Mouse (Mus musculus): ENCODE measurements around the gene Lhfp. TPM values are rescaled to one million over a fixed set of nuclear protein-coding genes. Genes with fewer than 3 reads are reported as not detected.

Lhfp gene
- polyA plus RNA-seq, 1 experiment from 2014 or later = 57.0 TPM

- no peaks in the 10 kb centered on the region for H3K27me3 ChIP-seq (ENCODE audit: insufficient read depth, poor library complexity, severe bottlenecking)
- H3K36me3 ChIP-seq = no peaks in the 10 kb centered on the region
- no peak overlapping the region for H3K4me3 ChIP-seq
- peak; percentile 19 for DNase-seq (ENCODE audit: low spot score)
- H3K9me3 ChIP-seq = no peaks in the 10 kb centered on the region
- H3K27ac ChIP-seq = peak overlapping the region; percentile 85
- WGBS = 40% methylated on average over 10 of the region's 10 CpGs
- H3K4me1 ChIP-seq (replicated peaks) = peaks cover 65% of the 10 kb centered on the region
These were observed 160.3 kb downstream of the Lhfp start for GRCm38 (mm10) chr3:53201670-53202069.

GRCm38 (mm10) chr3:53202184-53202583 lies 160.9 kb downstream of the Lhfp start:
- Histone ChIP-seq H3K9me3 (no peaks in the 10 kb centered on the region), H3K4me3 (no peak overlapping the region), H3K36me3 (no peaks in the 10 kb centered on the region), H3K27ac (peak overlapping the region; percentile 85), H3K4me1 (replicated peaks) (peaks cover 70% of the 10 kb centered on the region), H3K27me3 (ENCODE audit: insufficient read depth, poor library complexity, severe bottlenecking) (no peaks in the 10 kb centered on the region)
- 38% methylated on average over 6 of the region's 6 CpGs for WGBS
- no peak for DNase-seq (ENCODE audit: low spot score)

GRCm38 (mm10) chr3:53202698-53203097 lies 161.4 kb downstream of the Lhfp start:
- DNase-seq (ENCODE audit: low spot score) = no peak
- H3K9me3 ChIP-seq = no peaks in the 10 kb centered on the region
- no peaks in the 10 kb centered on the region for H3K27me3 ChIP-seq (ENCODE audit: insufficient read depth, poor library complexity, severe bottlenecking)
- no peaks in the 10 kb centered on the region for H3K36me3 ChIP-seq
- peak overlapping the region; percentile 85 for H3K27ac ChIP-seq
- WGBS = 91% methylated on average over 3 of the region's 3 CpGs
- no peak overlapping the region for H3K4me3 ChIP-seq
- H3K4me1 ChIP-seq (replicated peaks) = peaks cover 73% of the 10 kb centered on the region

- 67% methylated on average over 5 of the region's 5 CpGs for WGBS
- Histone ChIP-seq H3K36me3 (no peaks in the 10 kb centered on the region), H3K27ac (peak overlapping the region; percentile 85; the same call in 1 of the 2 replicates), H3K4me3 (no peak overlapping the region), H3K27me3 (ENCODE audit: insufficient read depth, poor library complexity, severe bottlenecking) (no peaks in the 10 kb centered on the region), H3K4me1 (replicated peaks) (peaks cover 80% of the 10 kb centered on the region), H3K9me3 (no peaks in the 10 kb centered on the region)
- DNase-seq (ENCODE audit: low spot score) = no peak
These were observed 162.3 kb downstream of the Lhfp start for GRCm38 (mm10) chr3:53203656-53204055.

GRCm38 (mm10) chr3:53204348-53204984 lies 163.1 kb downstream of the Lhfp start:
- H3K9me3 ChIP-seq = no peaks in the 10 kb centered on the region
- no peaks in the 10 kb centered on the region for H3K36me3 ChIP-seq
- DNase-seq (ENCODE audit: low spot score) = no peak
- H3K27me3 ChIP-seq (ENCODE audit: insufficient read depth, poor library complexity, severe bottlenecking) = no peaks in the 10 kb centered on the region
- peaks cover 87% of the 10 kb centered on the region for H3K4me1 ChIP-seq (replicated peaks)
- H3K4me3 ChIP-seq = no peak overlapping the region
- peak overlapping the region; percentile 66 for H3K27ac ChIP-seq
- 79% methylated on average over 7 of the region's 7 CpGs for WGBS

DNA sequence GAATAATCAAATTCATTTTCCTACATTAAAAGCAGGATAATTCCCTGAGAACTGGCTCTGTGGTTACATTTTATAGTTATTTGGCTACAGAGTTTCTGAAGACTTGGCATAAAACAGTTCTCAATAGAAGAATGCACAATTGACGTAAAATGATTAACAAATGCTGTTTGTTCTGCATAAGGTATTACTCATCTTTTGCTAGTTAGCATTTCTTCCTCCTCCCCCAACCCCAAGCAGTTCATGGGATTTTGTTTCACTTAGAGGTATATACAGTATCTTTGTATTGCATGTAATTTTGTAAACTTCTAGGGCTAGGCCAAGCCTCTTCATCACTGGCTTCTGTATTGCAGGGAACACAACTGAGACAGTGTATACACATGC lies 163.6 kb downstream of the Lhfp start:
- H3K36me3 ChIP-seq = no peaks in the 10 kb centered on the region
- peaks cover 93% of the 10 kb centered on the region for H3K4me1 ChIP-seq (replicated peaks)
- no peaks in the 10 kb centered on the region for H3K9me3 ChIP-seq
- DNase-seq (ENCODE audit: low spot score) = no peak
- no peak overlapping the region for H3K4me3 ChIP-seq
- H3K27ac ChIP-seq = peak overlapping the region; percentile 85
- H3K27me3 ChIP-seq (ENCODE audit: insufficient read depth, poor library complexity, severe bottlenecking) = no peaks in the 10 kb centered on the region
- 94% methylated on average over 1 of the region's 1 CpGs for WGBS

DNA sequence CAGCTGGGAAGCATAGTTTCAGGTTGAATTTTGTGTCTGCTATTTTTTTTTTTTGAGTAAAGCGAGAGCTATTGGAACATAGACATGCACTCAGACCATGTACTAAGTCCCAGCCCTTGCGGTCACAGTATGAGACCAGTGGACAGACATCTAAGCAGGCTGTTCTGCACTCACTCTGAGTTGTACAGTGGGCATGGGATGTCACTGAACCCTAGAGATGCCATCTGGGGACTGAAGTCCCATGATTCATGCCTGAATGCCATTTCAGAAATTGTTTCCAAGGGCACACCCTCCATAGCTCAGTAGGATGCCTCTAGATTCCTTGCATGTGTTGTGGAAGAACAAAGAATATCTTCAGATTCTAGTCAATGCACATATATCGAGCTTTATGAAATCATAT lies 164.4 kb downstream of the Lhfp start:
- Histone ChIP-seq H3K9me3 (no peaks in the 10 kb centered on the region), H3K4me3 (no peak overlapping the region), H3K27me3 (ENCODE audit: insufficient read depth, poor library complexity, severe bottlenecking) (no peaks in the 10 kb centered on the region), H3K36me3 (no peaks in the 10 kb centered on the region), H3K4me1 (replicated peaks) (peaks cover 98% of the 10 kb centered on the region), H3K27ac (peak overlapping the region; percentile 85)
- no peak for DNase-seq (ENCODE audit: low spot score)
- 88% methylated on average over 3 of the region's 3 CpGs for WGBS

- WGBS = 21% methylated on average over 11 of the region's 11 CpGs
- Histone ChIP-seq H3K4me1 (replicated peaks) (peaks cover 98% of the 10 kb centered on the region), H3K36me3 (no peaks in the 10 kb centered on the region), H3K9me3 (no peaks in the 10 kb centered on the region), H3K27me3 (ENCODE audit: insufficient read depth, poor library complexity, severe bottlenecking) (no peaks in the 10 kb centered on the region), H3K27ac (peak overlapping the region; percentile 85), H3K4me3 (peak overlapping the region; percentile 3; the same call in 1 of the 2 replicates)
- DNase-seq (ENCODE audit: low spot score) = peak; percentile 70
These were observed 165.3 kb downstream of the Lhfp start for GRCm38 (mm10) chr3:53206509-53207224.

DNA sequence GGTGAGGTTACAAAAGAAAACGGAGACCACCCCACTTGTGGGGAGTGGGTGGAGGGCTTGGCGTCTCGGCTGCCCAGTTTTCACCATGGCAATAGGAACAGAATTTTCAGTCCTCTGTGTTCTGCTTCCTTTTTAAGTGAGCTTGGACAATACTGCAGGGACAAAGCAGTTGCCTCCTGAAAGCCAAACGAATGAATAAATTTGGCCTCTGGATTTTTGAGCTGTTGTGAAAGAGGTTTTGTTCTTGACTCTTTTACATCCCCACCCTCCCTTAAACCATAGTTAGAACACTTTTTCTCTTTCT lies 165.8 kb downstream of the Lhfp start:
- 24% methylated on average over 4 of the region's 4 CpGs for WGBS
- peak overlapping the region; percentile 85 for H3K27ac ChIP-seq
- no peak overlapping the region for H3K4me3 ChIP-seq
- peaks cover 97% of the 10 kb centered on the region for H3K4me1 ChIP-seq (replicated peaks)
- DNase-seq (ENCODE audit: low spot score) = no peak
- H3K9me3 ChIP-seq = no peaks in the 10 kb centered on the region
- no peaks in the 10 kb centered on the region for H3K27me3 ChIP-seq (ENCODE audit: insufficient read depth, poor library complexity, severe bottlenecking)
- H3K36me3 ChIP-seq = no peaks in the 10 kb centered on the region

DNA sequence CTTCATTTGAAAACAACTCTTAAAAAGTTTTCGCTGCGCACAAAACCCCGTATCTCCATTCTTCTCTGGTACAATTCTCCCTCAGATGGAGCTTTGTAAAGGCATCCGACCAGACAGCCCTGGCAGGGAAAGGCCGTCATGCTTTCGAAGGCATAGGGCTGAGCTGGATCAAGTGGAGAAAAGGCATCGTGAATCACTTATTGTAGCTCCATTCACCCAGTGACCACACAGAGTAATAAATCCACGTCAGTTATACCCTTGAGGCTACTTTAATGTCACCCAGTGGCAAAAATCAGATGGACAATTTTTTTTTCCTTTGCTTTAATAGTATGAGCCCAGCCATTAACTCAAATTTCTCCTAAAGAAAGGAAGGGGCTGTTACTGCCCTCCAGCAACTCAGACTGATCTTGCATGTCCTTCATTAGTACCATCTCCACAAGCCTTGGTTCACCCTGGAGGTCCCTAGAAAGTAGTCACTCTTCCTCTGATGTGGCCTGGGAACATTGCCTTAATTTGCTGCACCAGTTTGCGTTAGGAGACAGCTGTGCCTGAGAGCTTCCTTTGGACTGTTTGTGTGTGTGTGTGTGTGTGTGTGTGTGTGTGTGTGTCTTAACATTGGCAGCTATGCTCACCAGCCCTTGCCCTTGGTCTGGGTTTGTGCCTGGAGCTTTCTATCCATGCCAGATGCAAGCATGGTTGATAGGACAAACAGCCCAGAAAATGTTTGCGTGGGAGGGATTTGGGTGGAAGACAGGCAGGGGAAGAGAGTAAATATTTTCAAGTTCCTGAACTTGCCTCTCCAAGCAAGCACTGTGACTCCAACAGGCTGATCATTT lies 169.6 kb downstream of the Lhfp start:
- H3K9me3 ChIP-seq = no peaks in the 10 kb centered on the region
- 42% methylated on average over 10 of the region's 10 CpGs for WGBS
- no peaks in the 10 kb centered on the region for H3K36me3 ChIP-seq
- DNase-seq (ENCODE audit: low spot score) = peak; percentile 30
- H3K27ac ChIP-seq = peak overlapping the region; percentile 73
- no peak overlapping the region for H3K4me3 ChIP-seq
- no peaks in the 10 kb centered on the region for H3K27me3 ChIP-seq (ENCODE audit: insufficient read depth, poor library complexity, severe bottlenecking)
- H3K4me1 ChIP-seq (replicated peaks) = peaks cover 82% of the 10 kb centered on the region

GRCm38 (mm10) chr3:53212599-53212998 lies 171.3 kb downstream of the Lhfp start:
- 89% methylated on average over 2 of the region's 2 CpGs for WGBS
- Histone ChIP-seq H3K36me3 (0 out of 2 replicates have a peak, but pooled peaks cover 3% of the 10 kb centered on the region), H3K4me1 (replicated peaks) (peaks cover 65% of the 10 kb centered on the region), H3K27ac (no peak overlapping the region), H3K27me3 (ENCODE audit: insufficient read depth, poor library complexity, severe bottlenecking) (no peaks in the 10 kb centered on the region), H3K9me3 (no peaks in the 10 kb centered on the region), H3K4me3 (no peak overlapping the region)
- no peak for DNase-seq (ENCODE audit: low spot score)

DNA sequence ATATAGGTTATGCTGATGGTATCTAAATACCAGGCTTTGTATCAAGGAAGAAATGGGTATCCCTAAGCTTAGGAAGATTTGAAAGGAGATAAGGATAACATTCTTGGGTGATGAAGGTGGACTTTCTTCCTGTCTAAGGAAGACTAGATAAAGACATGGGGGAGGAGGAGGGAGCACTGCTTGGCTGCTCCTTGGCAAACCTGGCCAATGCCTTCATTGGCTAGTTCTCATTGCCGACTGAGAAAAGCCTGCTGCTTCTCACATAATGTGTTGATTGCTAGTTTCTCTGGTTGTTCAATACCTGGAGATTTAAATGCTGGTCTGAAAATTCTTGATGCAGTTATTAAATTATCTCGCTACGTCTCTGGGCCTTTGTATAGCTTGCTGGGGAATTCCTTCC lies 172.0 kb downstream of the Lhfp start:
- no peaks in the 10 kb centered on the region for H3K9me3 ChIP-seq
- H3K27me3 ChIP-seq (ENCODE audit: insufficient read depth, poor library complexity, severe bottlenecking) = no peaks in the 10 kb centered on the region
- 0 out of 2 replicates have a peak, but pooled peaks cover 3% of the 10 kb centered on the region for H3K36me3 ChIP-seq
- 84% methylated on average over 3 of the region's 3 CpGs for WGBS
- DNase-seq (ENCODE audit: low spot score) = no peak
- H3K4me1 ChIP-seq (replicated peaks) = peaks cover 58% of the 10 kb centered on the region
- H3K27ac ChIP-seq = 0 out of 2 replicates have a peak overlapping the region, but pooled peaks have one; percentile 2
- no peak overlapping the region for H3K4me3 ChIP-seq
